Mouse (Mus musculus) T-helper 17 cell (primary cell): ENCODE data around the gene 9030612E09Rik.

Source experiments
- in situ Hi-C, 2 experiments: fragments of 300-600 bp; cut with MboI, MseI; formaldehyde crosslinking; loops; 1 replicate in 1 of 2; 2 replicates in 1 of 2; pipeline ENCODE4 v1.15.1; 2025; ENCODE audit warnings: high pct_unique_total_duplicates in 2 of 2

9030612E09Rik gene

DNA sequence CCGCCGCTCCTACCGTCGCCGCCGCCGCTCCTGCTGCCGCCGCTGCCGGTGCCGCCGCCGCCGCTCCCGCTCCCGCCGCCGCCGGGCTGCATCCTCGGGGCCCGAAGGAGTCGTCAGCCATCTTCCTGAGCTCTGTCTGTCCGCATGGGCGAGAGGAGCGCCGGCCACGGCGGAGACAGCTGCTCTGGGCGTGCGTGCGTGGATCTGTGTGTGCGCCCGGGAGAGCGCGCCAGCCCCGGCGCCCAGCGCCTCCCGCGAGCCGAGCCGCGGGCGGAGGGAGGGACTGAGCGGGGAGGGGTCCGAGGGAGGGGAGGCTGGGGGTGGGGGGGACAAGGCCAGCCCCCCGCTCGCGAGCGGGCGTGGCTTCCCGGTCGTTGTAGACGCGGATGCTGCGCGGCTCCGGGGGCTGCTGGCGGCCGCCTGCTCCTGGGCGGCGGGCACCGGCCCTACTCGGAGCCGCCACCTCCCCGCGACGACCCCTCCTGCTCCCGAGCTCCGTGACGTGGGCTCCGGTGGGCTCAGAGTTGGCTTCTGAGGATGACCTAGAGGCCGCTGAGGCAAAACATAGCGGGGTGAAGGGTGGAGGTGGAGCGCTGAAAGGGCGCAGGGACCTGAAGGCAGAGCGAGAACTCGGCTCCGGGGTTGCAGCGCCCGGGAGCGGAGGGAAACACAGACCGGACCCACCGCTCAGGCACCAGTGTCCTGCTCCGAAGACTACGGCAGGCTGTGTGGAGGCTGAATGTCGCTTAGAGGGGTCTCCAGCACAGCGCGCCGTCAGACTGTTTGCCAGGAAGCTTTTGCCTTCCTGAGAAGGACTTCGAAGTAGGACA lies at the start of gene 9030612E09Rik, which contains the start of gene Sobp:
TSS of gene 9030612E09Rik (plus strand) at position 379 of the 830 bp plus-strand sequence.
TSS of gene Sobp (minus strand) at position 205 of the 830 bp plus-strand sequence.
- in situ Hi-C loops: no loop called here

DNA sequence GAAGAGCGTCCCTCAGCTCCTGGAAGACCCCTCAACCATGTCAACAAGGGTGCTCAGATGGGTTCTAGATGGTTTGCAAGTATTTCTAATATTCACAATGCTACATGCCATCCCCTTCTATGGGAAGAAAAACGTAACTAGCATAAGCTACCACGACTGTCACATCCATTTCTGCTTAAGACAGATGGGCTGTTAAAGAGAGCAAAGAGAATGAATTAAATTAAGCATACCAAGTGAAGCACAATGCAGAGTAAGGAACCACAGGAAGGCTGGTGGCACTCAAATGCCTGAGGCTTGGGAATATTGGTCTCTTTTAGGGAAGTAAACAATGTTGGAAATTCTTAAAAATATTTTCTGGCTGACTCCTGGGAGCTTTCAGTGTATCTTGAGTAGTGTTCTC lies 45.8 kb upstream of the 9030612E09Rik start:
- in situ Hi-C loops: no loop called here

DNA sequence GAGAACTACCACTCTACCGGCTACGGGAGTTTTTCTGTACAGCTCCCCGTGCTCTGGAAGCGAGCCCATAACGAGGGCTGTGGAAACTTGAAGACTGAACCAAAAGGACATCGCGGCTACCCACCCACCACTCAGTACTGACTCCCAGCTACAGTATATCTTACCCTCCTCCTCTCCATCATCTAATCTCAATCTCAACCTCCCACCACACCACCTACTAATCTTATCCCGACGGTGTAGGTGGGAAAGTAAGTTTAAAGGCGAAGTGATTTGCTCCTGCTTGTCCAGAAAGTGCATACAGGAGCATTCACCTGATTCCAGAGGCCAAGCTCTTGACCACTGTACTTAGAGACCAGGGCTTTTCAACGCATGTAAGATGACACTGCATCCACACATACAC lies 40.5 kb upstream of the 9030612E09Rik start:
- in situ Hi-C loops: no loop called here

DNA sequence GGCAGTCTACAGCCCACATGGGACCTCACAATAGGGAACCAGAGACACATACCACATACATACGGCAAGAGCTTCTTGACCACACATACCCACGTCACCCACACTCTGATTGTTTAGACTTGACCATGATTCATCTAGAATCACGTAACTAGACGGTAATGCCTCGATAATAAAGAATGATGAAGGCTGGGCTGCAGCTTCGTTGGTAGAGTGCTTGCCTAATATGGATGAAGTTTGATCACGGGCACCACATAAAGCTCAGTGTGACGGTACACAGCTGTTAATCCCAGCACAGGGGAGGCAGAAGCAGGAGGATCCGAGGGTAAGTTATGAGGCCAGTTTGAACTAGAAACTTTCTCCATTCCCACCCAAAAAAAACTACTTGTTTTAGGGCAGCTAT lies 31.3 kb upstream of the 9030612E09Rik start:
- in situ Hi-C loops: no loop called here

DNA sequence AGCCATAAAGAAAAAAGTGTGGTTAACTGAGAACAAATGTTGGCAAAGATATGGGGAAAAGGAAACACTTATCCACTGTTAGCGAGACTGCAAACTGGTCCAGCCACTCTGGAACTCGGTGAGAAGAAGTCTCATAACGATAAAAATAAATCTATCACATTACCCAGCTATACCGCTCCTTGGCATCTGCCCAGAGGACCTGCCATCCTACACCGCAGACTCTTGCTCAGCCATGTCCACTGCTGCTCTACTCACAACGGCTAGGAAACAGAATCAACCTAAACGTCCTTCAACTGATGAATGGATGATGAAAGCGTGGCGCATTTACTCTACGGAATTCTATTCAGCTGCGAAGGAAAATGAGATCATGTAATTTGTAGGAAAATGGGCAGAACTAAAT lies 26.0 kb upstream of the 9030612E09Rik start:
- in situ Hi-C loops: no loop called here

DNA sequence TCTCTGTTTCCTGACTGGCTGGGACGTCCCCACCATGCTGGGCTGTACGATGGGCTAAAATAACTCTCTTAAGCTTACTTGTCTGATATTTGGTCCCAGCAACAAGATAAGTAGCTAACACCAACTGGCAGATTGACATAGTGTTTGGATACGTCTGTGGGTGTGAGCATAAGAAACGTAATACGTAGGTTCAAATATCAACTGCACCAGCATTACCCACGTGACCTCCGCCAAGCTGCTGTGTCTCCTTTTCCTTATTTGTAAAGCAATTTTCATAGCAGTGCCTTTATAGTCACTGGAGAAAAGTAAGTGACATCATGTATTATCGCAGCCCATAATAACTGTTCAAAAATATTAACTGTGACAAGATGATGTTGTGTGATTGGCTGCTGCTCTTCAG lies 21.9 kb upstream of the 9030612E09Rik start:
- in situ Hi-C loops: no loop called here

DNA sequence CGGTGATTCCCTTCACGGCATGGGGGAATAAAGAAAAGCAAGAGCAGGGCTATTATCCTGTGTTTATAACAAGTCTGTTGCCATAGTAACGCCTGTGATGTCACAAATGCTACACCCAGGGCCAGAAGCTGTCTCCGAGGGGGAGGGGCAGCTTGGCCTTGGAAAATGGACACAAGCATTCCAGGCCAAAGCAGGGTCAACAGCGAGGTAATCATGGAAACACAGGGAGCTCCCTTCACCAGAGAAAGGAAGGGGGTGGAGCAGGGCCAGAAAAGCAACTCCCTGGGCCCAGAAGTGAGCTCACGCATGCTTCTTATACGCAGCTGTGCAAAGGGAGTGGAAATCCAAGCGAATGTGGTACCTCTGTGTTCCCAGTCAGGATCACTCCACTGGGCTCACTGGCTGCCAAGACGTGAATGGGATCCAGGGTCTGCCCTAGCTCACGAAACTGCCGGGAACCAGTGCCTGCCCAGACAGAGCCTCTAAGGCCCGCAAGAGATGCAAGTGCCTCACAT lies 19.4 kb upstream of the 9030612E09Rik start:
- in situ Hi-C loops: no loop called here

DNA sequence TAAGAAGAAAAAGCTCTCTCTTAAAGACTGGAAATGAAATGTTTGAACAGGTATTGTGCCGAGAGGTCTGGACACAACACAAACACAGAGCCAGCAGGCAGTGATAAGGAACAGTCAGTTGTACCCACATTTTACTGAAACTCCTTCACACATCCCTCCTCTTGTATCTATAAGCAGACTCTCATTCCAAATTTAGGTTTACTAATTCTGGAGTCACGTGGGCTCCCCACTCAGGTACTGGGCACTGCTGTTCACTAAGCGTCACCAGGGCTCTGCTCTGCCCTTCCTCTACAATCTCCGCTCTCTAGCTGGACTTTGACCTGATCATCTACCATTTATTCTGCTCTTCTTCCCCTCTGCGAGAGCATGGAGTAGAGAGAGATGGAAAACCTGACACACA lies 15.6 kb upstream of the 9030612E09Rik start:
- in situ Hi-C loops: no loop called here

DNA sequence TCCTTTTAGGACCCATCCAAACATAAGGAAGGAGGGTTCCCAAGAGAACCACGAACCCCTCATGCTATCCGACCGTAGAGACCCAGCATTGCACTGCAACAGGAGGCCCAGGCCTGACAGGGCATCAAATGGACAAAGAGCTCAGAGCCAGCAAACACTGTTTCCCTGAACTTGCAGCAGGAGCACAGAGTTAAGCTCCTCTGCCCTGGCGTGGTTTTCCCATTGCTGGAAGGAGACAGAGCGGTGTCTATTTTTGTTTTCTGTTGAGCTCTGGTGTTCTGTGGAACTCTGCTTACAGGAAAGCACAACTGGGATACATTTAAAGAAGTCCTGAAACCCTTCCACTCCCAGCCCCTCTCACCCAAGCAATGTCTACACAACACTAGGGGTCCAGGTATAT lies 15.2 kb upstream of the 9030612E09Rik start:
- in situ Hi-C loops: no loop called here

DNA sequence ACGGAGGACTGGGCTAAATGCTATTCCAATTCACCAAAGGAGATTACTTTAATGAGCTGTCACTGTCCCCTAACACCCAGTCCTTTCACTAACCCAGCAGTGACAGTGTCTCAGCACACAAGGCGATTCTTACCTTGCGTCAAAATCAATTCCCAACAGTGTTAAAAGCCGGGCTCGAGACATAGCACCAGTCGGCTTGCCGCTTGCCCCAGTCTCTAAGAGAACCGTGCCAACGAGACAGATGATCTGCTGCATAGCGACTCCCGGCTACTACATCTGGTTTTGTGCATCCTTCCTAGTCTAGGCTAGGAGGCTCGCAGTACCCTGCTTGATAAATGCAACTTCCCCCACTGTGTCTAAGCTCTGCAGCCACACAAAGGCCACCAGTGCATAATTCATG lies 12.2 kb upstream of the 9030612E09Rik start:
- in situ Hi-C loops: no loop called here

DNA sequence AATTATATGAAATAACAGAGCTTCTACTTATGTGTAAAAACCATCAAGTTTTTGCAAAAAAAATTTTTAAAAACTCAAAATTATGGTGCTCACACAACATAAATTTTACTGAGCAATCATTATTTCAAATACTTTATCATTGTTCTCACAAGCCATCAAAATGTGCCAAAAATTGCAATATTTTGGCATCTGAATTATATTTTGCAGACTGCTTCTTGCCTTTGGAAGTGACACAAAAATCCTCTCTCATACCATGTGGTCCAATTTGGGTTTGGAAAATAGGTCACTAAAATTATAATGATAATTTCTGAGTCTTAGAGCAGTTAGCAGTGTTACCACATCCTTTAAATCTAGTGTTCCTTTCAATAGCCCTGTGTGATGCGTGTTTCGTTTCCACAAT lies 10.1 kb upstream of the 9030612E09Rik start:
- in situ Hi-C loops: no loop called here

DNA sequence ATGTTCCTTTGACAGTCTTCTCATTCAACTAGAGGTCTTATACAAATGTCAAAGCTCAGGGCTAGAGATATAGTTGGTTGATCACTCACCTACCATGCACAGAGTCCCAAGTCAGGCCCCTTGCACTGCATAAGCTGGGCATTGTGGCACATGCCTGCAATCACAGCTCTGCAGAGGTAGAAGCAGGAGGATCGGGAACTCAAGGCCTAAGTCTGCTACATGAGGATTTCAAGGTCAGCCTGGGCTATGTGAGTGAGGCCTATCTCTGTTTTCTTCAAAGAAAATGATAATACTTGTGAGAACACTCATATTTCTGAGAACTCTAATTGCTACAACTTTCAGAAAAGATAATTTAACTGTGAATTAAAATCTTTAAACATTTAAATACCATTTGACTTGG lies 8.4 kb upstream of the 9030612E09Rik start:
- in situ Hi-C loops: no loop called here

DNA sequence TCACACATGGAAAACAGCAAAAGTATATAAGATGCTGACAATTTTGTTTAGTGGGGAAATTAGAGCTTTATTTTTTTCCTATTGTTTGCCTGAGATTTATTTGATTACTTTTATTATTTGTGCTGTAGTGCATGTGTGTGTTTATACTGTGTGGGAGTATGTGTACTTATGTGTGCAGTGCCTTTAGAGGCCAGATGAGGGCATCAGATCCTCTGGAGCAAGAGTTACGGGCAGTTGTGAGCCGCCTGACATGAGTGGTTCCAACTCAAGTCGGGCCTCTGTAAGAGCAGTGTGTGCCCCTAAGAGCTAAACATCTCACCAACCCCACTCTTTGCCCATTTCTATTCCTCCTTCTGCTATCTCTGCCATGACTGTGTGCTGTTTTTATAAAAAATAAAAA lies 7.7 kb upstream of the 9030612E09Rik start:
- in situ Hi-C loops: no loop called here

DNA sequence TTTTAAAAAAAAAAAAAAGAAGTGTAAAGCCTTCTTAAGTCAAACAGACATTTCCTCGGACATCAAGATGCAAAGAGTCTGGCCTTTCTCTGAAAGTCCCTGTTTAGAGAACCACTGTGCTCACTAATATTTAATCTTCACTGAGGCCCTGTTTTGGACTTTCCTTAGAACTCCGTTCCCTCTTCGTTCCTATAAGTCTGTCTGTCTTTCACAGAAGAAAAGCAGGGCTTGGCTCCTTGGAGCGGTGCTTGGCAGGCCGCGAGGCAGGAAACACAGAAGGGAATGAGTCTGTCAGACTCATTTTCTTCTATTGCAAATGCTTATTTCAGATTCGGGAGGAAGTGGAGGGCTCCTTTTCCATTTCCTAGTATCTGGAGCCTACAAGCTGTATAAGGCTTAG lies 5.7 kb upstream of the 9030612E09Rik start:
- in situ Hi-C loops: no loop called here

DNA sequence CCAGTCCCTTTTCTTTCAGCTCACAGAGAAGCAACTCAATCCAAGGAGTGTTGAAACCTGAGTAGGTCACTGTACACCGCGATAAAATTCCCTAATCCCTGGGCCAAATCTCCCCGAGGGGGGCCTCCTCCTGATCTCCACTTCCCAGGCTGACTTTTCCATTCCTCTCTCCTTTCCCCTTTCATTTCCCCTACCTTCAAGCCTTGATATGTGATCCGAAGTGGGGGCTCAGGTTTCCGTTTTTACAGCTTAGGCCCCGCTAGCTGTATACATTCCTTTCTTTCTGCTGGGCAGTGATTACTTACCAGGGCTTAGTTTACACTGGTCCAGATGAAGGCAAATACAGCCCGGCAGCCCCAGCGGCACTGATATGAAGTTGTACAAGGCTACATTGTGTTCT lies 3.4 kb upstream of the 9030612E09Rik start:
- in situ Hi-C loops: no loop called here

DNA sequence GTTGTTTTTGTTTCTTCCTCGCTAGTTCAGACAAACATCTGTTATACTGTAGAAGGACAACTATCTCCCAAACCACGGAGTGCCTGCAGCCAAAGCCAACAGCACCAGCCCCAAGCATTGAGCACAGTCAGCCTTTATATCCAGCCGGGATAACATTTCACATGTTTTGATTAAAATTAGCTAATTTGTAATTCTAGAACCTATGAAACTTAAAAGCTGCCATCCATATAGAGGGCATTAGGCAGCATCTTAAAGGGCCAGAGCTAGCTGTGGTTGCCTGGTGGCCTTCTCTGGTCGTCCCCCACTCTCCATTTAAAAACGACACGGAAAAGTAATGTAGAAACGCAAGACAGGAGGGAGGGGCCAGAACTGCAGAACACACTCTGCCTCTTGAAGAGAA lies 2.4 kb upstream of the 9030612E09Rik start:
- in situ Hi-C loops: no loop called here

DNA sequence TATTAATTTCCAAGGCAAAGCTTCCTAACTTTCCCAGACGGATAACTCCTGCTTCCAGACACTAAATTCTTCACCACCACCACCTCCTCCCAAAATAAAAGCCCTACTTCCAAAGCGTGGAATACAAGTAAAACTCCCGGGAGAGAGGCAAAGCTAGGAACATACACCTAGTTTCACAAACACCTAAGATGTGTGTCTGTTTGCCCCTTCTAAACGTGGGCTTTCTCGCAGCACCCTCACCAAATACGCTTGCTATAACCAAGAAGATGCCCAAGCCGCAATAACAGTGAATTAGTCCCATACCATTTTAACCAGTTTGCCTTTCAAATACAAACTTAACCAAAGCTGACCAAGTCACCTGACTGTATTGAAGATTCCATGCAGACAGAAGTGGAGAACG lies 1.9 kb upstream of the 9030612E09Rik start:
- in situ Hi-C loops: no loop called here

DNA sequence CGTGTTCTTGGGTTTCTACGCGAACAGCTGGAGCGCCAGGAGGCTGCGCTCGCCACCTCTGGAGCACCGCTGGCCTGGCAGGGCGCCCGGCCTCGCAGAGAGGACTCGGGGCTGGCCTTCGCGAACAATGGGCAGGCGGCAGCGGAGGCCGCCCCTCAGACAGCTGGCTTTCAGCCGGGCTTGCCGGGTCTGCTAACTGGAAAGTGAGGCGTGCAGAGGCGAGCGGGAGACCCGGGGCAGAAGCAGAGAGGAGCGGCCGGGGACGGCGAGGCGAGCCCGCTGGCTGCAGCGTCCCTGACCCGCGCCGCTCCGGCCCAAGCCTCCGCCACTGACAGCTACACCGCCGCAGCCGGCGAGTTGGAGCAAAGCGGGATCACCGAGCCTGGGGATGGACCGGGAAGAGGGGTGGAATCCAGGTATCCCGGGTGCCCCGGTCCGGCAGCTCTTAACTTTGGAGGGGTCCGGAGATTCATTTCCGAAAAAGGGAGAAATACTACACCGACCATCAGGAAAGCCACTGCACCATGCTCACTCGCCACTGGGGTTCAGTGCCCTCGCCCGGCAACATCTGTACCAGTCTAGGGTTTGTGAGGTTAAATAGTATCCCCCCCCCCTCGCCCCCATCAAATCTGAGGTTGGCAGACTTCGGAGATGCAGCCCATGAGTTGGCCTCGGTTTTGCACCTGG lies 1.2 kb upstream of the 9030612E09Rik start:
- in situ Hi-C loops: no loop called here

DNA sequence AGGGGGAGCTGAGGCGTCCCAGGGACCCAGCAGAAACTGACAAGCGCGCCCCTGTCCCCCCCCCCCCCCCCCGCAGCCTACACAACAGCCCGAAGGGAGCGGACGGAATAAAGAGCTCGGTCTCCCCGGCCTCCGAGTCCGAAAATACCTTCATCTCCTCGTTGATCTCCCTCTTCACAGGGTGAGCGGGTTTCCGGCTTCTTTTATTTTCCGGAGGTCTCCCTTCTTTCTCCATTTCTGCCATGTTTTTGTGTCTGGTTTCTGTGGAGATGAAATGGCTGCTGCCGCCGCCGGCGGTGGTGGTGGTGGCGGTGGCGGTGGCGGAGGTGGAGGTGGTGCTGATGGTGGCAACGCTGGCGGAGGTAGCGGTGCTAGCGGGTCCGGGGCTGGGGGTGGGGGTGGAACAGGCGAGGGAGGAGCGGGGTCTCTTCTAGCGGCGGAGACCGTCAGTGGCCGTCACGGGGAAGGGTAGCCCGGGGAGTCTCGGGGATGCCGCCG lies 627 bp upstream of the 9030612E09Rik start:
- in situ Hi-C loops: no loop called here

DNA sequence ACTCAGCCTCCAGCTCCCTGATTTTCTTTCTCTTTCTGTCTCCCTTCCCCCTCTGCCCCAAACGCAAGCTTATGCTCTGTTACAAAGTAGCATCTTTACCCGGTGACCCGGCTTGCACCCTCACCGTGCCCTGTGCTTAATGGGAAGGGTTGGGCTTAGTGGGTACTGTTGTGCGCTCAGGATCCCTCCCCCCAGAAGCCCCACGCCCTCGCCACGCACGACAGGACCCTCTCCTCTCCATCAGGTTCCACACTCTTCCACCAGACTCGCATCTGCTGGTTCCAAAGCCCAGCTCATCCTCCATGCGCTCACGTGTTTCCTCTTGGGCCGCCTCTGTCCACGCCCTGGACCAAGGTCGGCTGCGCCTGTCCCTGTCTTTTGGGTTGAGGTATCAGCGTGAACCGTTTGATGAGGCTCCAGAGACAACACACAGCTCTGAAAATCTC lies 675 bp downstream of the 9030612E09Rik start:
- in situ Hi-C loops: no loop called here

DNA sequence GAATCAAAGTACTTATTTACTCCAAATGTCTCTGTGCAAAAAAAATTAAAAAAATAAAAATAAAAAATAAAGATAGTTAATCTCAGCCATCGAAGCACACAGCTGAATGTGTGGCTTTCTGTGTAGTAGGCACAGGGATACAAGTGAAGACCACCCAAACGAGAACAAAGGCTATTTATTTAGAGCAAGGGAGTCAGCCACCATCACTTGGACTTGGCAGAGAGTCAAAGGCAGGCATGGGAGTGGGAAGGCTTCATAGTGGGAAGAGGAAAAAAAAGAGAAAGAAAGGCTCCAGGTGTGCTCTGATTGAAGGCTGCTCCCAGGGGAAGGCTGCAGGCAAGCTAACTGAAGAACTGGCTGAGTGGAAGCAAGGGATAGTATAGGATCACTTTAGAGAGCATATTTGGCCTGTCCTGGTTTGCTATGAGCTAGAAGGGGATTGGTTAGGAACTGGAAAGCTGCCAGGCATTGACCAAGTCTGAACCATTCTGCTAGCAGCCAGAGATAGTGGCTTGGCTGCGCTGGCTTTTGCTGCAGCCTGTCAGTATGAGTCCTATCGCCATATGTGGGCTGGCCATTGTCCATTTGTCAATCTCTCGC lies 5.9 kb downstream of the 9030612E09Rik start:
- in situ Hi-C loops: no loop called here

DNA sequence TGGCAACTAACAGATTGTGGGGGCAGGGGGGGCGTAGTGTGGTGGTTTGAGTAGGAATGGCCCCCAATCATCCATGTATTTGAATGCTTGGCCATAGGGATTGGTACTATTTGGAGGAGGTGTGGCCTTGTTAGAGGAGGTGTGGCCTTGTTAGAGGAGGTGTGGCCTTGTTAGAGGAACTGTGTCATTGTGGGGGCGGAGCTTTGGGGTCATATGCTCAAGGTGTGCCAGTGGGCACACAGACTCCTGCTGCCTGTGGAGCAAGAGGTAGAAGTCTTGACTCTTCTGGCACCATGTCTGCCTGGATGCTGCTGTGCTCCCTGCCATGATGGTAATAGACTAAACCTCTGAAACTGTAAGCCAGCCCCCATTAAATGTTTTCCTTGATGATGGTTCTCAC lies 25.7 kb downstream of the 9030612E09Rik start:
- in situ Hi-C loops: no loop called here
